Mouse (Mus musculus) testis, adult 2 months (tissue): ENCODE results near the gene Tmem44.
"Not testable (repeated sequence)": the region's sequence is repeated elsewhere in the genome, so short reads cannot be mapped to it uniquely, and the experiment has no call there.

Experiments used
- CTCF ChIP-seq: fragments of 200-500 bp; IDR thresholded peaks from 2 replicates; pipeline ENCODE4 v1.5.1; 2012; ENCODE audit warnings: low read depth, mild to moderate bottlenecking, inconsistent platforms, low read length, moderate library complexity; ENCODE audit not compliant: control insufficient read depth, insufficient read depth, insufficient replicate concordance
- POLR2A ChIP-seq: fragments of 200-500 bp; IDR thresholded peaks from 2 replicates; pipeline ENCODE4 v1.6.1; 2012; ENCODE audit warnings: low read depth, mild to moderate bottlenecking, inconsistent platforms, low read length, moderate library complexity; ENCODE audit not compliant: control insufficient read depth

GRCm38 (mm10) chr16:30464742-30465141, 85.9 kb downstream of the Tmem44 start:
- not testable (repeated sequence) for TF ChIP-seq POLR2A, CTCF
